Mouse (Mus musculus) urinary bladder, adult 2 months (tissue): ENCODE results near the gene Safb. TPM values are rescaled to one million over a fixed set of nuclear protein-coding genes. Genes with fewer than 3 reads are reported as not detected.

Experiments
- DNase-seq: peaks from one replicate; pipeline ENCODE4 v3.0.0; 2022; ENCODE audit warnings: low spot score
- polyA plus RNA-seq: library from polyadenylated mRNA; depleted of rRNA; stranded (reverse); fragments of >200 nt; gene quantifications from 2 replicates; pipeline ENCODE4 v1.2.3, GENCODE M21; 2012; rRNA removed

The Safb gene
- polyA plus RNA-seq, 1 experiment, result 47.8 TPM

- DNase-seq, result no peak
These were observed 62.9 kb downstream of the Safb start for GRCm38 (mm10) chr17:56647546-56647945.

GRCm38 (mm10) chr17:56651801-56652200 lies 67.2 kb downstream of the Safb start:
- no peak for DNase-seq

GRCm38 (mm10) chr17:56654771-56655170 lies 70.1 kb downstream of the Safb start:
- DNase-seq, result no peak

GRCm38 (mm10) chr17:56655311-56655710 lies 70.7 kb downstream of the Safb start:
- DNase-seq, result no peak

Other genes starting within 250 kb of the Safb start
- 313 and 341 TPM in 2 replicates for gene Ptprs, start 108.3 kb upstream of the Safb start, polyA plus RNA-seq
- not detected in 2 replicates for gene Znrf4, start 72.4 kb upstream of the Safb start, polyA plus RNA-seq
- gene Gm20219, start 30.4 kb upstream of the Safb start, polyA plus RNA-seq, result 15.6 and 22.1 TPM in 2 replicates
- 38.5 and 80.7 TPM in 2 replicates for gene Safb2, start 240 bp upstream of the Safb start, polyA plus RNA-seq
- 169 and 183 TPM in 2 replicates for gene 2410015M20Rik, start 24.9 kb downstream of the Safb start, polyA plus RNA-seq
- 2,531 and 2,588 TPM in 2 replicates for gene Rpl36, start 28.6 kb downstream of the Safb start, polyA plus RNA-seq
- 61.4 and 64.6 TPM in 2 replicates for gene Lonp1, start 42.1 kb downstream of the Safb start, polyA plus RNA-seq
- gene Catsperd, start 43.3 kb downstream of the Safb start, polyA plus RNA-seq, result 19.1 and 25.7 TPM in 2 replicates
- 72.5 and 77.3 TPM in 2 replicates for gene Ranbp3, start 88.5 kb downstream of the Safb start, polyA plus RNA-seq
- gene Ndufa11, start 132.9 kb downstream of the Safb start, polyA plus RNA-seq, result 308 and 313 TPM in 2 replicates
- 18.2 and 26.4 TPM in 2 replicates for gene Vmac, start 133.2 kb downstream of the Safb start, polyA plus RNA-seq
- 22.8 and 28.7 TPM in 2 replicates for gene Nrtn, start 172.7 kb downstream of the Safb start, polyA plus RNA-seq
- 50.0 and 61.3 TPM in 2 replicates for gene Dus3l, start 179.9 kb downstream of the Safb start, polyA plus RNA-seq
- 1.1 and 1.5 TPM in 2 replicates for gene Prr22, start 185.4 kb downstream of the Safb start, polyA plus RNA-seq
- gene Rfx2, start 246.2 kb downstream of the Safb start, polyA plus RNA-seq, result 6.6 and 9.4 TPM in 2 replicates